Mouse (Mus musculus): ENCODE results near the gene Kat2b. TPM values are rescaled to one million over a fixed set of nuclear protein-coding genes. Genes with fewer than 3 reads are reported as not detected.

Gene Kat2b
- 11.4 and 11.6 TPM in 2 replicates for polyA plus RNA-seq (2012; rRNA removed)

GRCm38 (mm10) chr17:53566161-53566918, at the start of gene Kat2b:
Gene Kat2b (plus strand): TSS chr17:53566861.

GRCm38 (mm10) chr17:53539351-53539750, 27.3 kb upstream of the Kat2b start, which contains the start of gene Pp2d1:
Gene Pp2d1 (minus strand): TSS chr17:53539451.

GRCm38 (mm10) chr17:53688877-53689802, 122.5 kb downstream of the Kat2b start, which contains the start of gene Sgo1:
Gene Sgo1 (minus strand): TSS chr17:53689333.

Other genes starting within 250 kb of the Kat2b start
- gene Efhb, start 103.5 kb upstream of the Kat2b start, polyA plus RNA-seq (2012; rRNA removed): 1.1 and 1.3 TPM in 2 replicates
- gene Rab5a, start 87.6 kb upstream of the Kat2b start, polyA plus RNA-seq (2012; rRNA removed): 59.9 and 65.1 TPM in 2 replicates
- gene Pp2d1, start 27.4 kb upstream of the Kat2b start, polyA plus RNA-seq (2012; rRNA removed): 0.02 TPM in 1 of 2 replicates, not detected in the other
- 9.0 and 12.2 TPM in 2 replicates for gene Sgo1, start 122.5 kb downstream of the Kat2b start, polyA plus RNA-seq (2012; rRNA removed)

All from central nervous system, embryonic 14 days (tissue).